Mouse (Mus musculus) liver, embryonic 14.5 days (tissue): Measurements from ENCODE around the gene Olfr1371. TPM values are rescaled to one million over a fixed set of nuclear protein-coding genes. Genes with fewer than 3 reads are reported as not detected.

ENCODE experiments used
- ATAC-seq: fragments of 200-750 bp; cut with Nextera tagmentation; 2 replicates; pipeline ENCODE4 v1.8.0; 2017; ENCODE audit warnings: moderate number of reproducible peaks, mild to moderate bottlenecking, moderate library complexity; ENCODE audit not compliant: insufficient read depth
- DNase-seq, 3 experiments: peaks; one replicate each; pipeline ENCODE4 v3.0.0-alpha.2; 2012 to 2013; ENCODE audit warnings: low read depth in 3 of 3, low spot score in 3 of 3
- H3K27ac ChIP-seq: fragments of 300-500 bp; sonication (generic); 2 replicates; pipeline ENCODE4 v1.5.1; 2014; ENCODE audit warnings: moderate library complexity, mild to moderate bottlenecking, control low read depth, inconsistent platforms
- H3K27me3 ChIP-seq: fragments of 300-500 bp; sonication (generic); 2 replicates; pipeline ENCODE4 v1.6.1; 2014; ENCODE audit warnings: mild to moderate bottlenecking, low read length, moderate library complexity; ENCODE audit not compliant: control insufficient read depth, insufficient read depth
- H3K36me3 ChIP-seq: fragments of 300-500 bp; sonication (generic); replicated peaks from 2 replicates; pipeline ENCODE4 v1.6.1; 2014; ENCODE audit warnings: low read depth; ENCODE audit not compliant: control insufficient read depth, insufficient read depth
- H3K4me1 ChIP-seq, 2 experiments: fragments of 200-500 bp in 1 of 2; fragments of 300-500 bp in 1 of 2; sonication (generic) in 1 of 2; replicated peaks; 2 replicates each; pipeline ENCODE4 v1.6.1; 2012 to 2014; ENCODE audit warnings: antibody characterized with exemption in 1 of 2, inconsistent platforms in 1 of 2, low read length in 1 of 2; ENCODE audit not compliant: control insufficient read depth in 2 of 2, insufficient read depth in 2 of 2
- H3K4me2 ChIP-seq: fragments of 300-500 bp; sonication (generic); 2 replicates; pipeline ENCODE4 v1.6.1; 2014; ENCODE audit warnings: low read depth, mild to moderate bottlenecking, control low read depth, moderate library complexity
- H3K4me3 ChIP-seq, 2 experiments: fragments of 200-500 bp in 1 of 2; fragments of 300-500 bp in 1 of 2; sonication (generic) in 1 of 2; 2 replicates each; pipeline ENCODE4 v1.5.1; 2012 to 2014; ENCODE audit warnings: low read depth in 2 of 2, low read length in 2 of 2, mild to moderate bottlenecking in 2 of 2, control low read depth in 1 of 2, inconsistent platforms in 1 of 2, moderate library complexity in 1 of 2; ENCODE audit not compliant: insufficient read depth in 1 of 2
- H3K9ac ChIP-seq: fragments of 300-500 bp; sonication (generic); replicated peaks from 2 replicates; pipeline ENCODE4 v1.6.1; 2014; ENCODE audit warnings: mild to moderate bottlenecking, control low read depth, moderate library complexity
- H3K9me3 ChIP-seq: fragments of 300-500 bp; sonication (generic); 2 replicates; pipeline ENCODE4 v1.6.1; 2016; ENCODE audit warnings: low read length, mixed read lengths; ENCODE audit not compliant: control insufficient read depth
- CTCF ChIP-seq: IDR thresholded peaks from 2 replicates; pipeline ENCODE4 v1.5.1; 2016; ENCODE audit warnings: antibody characterized with exemption, low read depth, control low read depth
- EP300 ChIP-seq: IDR thresholded peaks from 2 replicates; pipeline ENCODE4 v1.6.1; 2016; ENCODE audit warnings: antibody characterized with exemption, low read depth
- WGBS: fragments of 180-500 bp; shearing (Covaris S2); extraction: QIAGEN DNeasy Blood & Tissue Kit; methylation state at CpG from one replicate; pipeline ENCODE4 v1.1.7; 2014; ENCODE audit not compliant: insufficient replicate concordance; 5-methylcytosine and 5-hydroxymethylcytosine counted together
- polyA plus RNA-seq, 2 experiments: library from polyadenylated mRNA; depleted of rRNA in 1 of 2; stranded (reverse) in 1 of 2; unstranded in 1 of 2; fragments of >200 nt; fragmentation: Nextera tagmentation in 1 of 2; extraction: Ambion mirVana in 1 of 2; gene quantifications; 2 replicates each; pipeline versions ENCODE4 v1.2.1 to v1.2.3; 2012 to 2014

Gene Olfr1371
- polyA plus RNA-seq (2012; rRNA removed) (not detected in 2 replicates), polyA plus RNA-seq (2014; fragmentation: Nextera tagmentation; extraction: Ambion mirVana) (not detected in 2 replicates)

GRCm38 (mm10) chr11:52213887-52214286 is at the start of gene Olfr1371:
Gene Olfr1371, minus strand, starts transcription at chr11:52213987.
- ATAC-seq (no peak), DNase-seq (no peak)
- Histone ChIP-seq H3K36me3 (no peaks in the 10 kb centered on the region), H3K4me1 (no peaks in the 10 kb centered on the region), H3K9ac (no peak within 1 kb of the TSS), H3K9me3 (no peaks in the 10 kb centered on the region), H3K4me3 (no peak within 1 kb of the TSS), H3K4me2 (no peak within 1 kb of the TSS), H3K27ac (no peak within 1 kb of the TSS), H3K27me3 (no peaks in the 10 kb centered on the region)
- no peak for TF ChIP-seq CTCF
- no peak for TF ChIP-seq EP300

GRCm38 (mm10) chr11:52262338-52262737 is 48.6 kb upstream of the Olfr1371 start:
- H3K4me1 ChIP-seq = no peaks in the 10 kb centered on the region
- H3K9ac ChIP-seq = no peak overlapping the region
- H3K9me3 ChIP-seq = no peaks in the 10 kb centered on the region
- ATAC-seq = no peak
- H3K27ac ChIP-seq = no peak overlapping the region
- 77% methylated on average over 11 of the region's 11 CpGs for WGBS
- H3K27me3 ChIP-seq = no peaks in the 10 kb centered on the region
- TF ChIP-seq EP300 (no peak), CTCF (no peak)
- no peak overlapping the region for H3K4me2 ChIP-seq
- no peaks in the 10 kb centered on the region for H3K36me3 ChIP-seq
- no peak overlapping the region for H3K4me3 ChIP-seq
- DNase-seq = no peak

- Histone ChIP-seq H3K4me3 (no peak overlapping the region), H3K9ac (no peak overlapping the region), H3K4me2 (no peak overlapping the region), H3K36me3 (no peaks in the 10 kb centered on the region), H3K9me3 (no peaks in the 10 kb centered on the region), H3K27ac (no peak overlapping the region), H3K4me1 (no peaks in the 10 kb centered on the region), H3K27me3 (no peaks in the 10 kb centered on the region)
- no peak for TF ChIP-seq EP300
- peak; percentile 81 for TF ChIP-seq CTCF
- peak; percentile 13 to 24 (median 16) for DNase-seq
- no peak for ATAC-seq
- WGBS = 17% methylated on average over 5 of the region's 5 CpGs
Measured at GRCm38 (mm10) chr11:52261937-52262336, 48.1 kb upstream of the Olfr1371 start.

GRCm38 (mm10) chr11:52260878-52261277 is 47.1 kb upstream of the Olfr1371 start:
- no peak for TF ChIP-seq CTCF
- TF ChIP-seq EP300 = no peak
- no peak for ATAC-seq
- Histone ChIP-seq H3K4me2 (no peak overlapping the region), H3K27me3 (no peaks in the 10 kb centered on the region), H3K4me3 (no peak overlapping the region), H3K36me3 (no peaks in the 10 kb centered on the region), H3K4me1 (no peaks in the 10 kb centered on the region), H3K27ac (no peak overlapping the region), H3K9me3 (no peaks in the 10 kb centered on the region), H3K9ac (no peak overlapping the region)
- DNase-seq = no peak
- 66% methylated on average over 4 of the region's 4 CpGs for WGBS

- Histone ChIP-seq H3K9me3 (no peaks in the 10 kb centered on the region), H3K4me2 (no peak overlapping the region), H3K4me1 (no peaks in the 10 kb centered on the region), H3K27ac (no peak overlapping the region), H3K9ac (no peak overlapping the region), H3K27me3 (no peaks in the 10 kb centered on the region), H3K36me3 (no peaks in the 10 kb centered on the region), H3K4me3 (no peak overlapping the region)
- ATAC-seq = no peak
- no peak for TF ChIP-seq CTCF
- TF ChIP-seq EP300 = no peak
- WGBS = 43% methylated on average over 5 of the region's 5 CpGs
- DNase-seq = no peak
Measured at GRCm38 (mm10) chr11:52258711-52259110, 44.9 kb upstream of the Olfr1371 start.
